Mouse (Mus musculus) ES-E14 (cell line): Measurements from ENCODE around the gene Hist1h2bh.
"Not testable (repeated sequence)": the region's sequence is repeated elsewhere in the genome, so short reads cannot be mapped to it uniquely, and the experiment has no call there.

Experiments used
- CHD2 ChIP-seq: IDR thresholded peaks from 2 replicates; pipeline ENCODE4 v1.6.1; 2014; ENCODE audit warnings: mild to moderate bottlenecking, low read depth, low read length, inconsistent platforms
- MAFK ChIP-seq: IDR thresholded peaks from 2 replicates; pipeline ENCODE4 v1.6.1; 2014; ENCODE audit warnings: mild to moderate bottlenecking, low read depth, low read length, inconsistent platforms; ENCODE audit not compliant: insufficient read depth

GRCm38 (mm10) chr13:23570261-23571021 lies 27.2 kb upstream of the Hist1h2bh start:
- TF ChIP-seq CHD2, MAFK: not testable (repeated sequence)
